8 mouse cellular contexts compared by ENCODE assay signal in genomic region chr16:49854931-49855835, GRCm38 (mm10). TPM values are rescaled to one million over a fixed set of nuclear protein-coding genes. Genes with fewer than 3 reads are reported as not detected.
DNase-seq lines count a peak whose midpoint lies in the region; ATAC-seq lines count a peak whose summit lies in the region.

No protein-coding gene starts in this region.

- intact Hi-C loops in gastrocnemius, postnatal 14 days (cut with DNase I; ENCODE audit: low total_unique reads), result loop anchor here (10.0 kb wide), 1 partner anchor 350 kb away; no protein-coding TSS in a partner anchor
- intact Hi-C loops in left cerebral cortex, postnatal 10 days (cut with DNase I), result loop anchor here (5.0 to 10.0 kb wide), 4 partner anchors 37 to 390 kb away; no protein-coding TSS in a partner anchor

- peak; percentile 62 for ATAC-seq in activated CD4-positive, CD25-positive, alpha-beta regulatory T cell, adult 4 months
- ATAC-seq in inflammation-experienced regulatory T-cells, adult 6 months, result peak; percentile 60
- peak; percentile 60 for ATAC-seq in megakaryocyte-erythroid progenitor cell, adult 5-6 weeks (replicated peaks; ENCODE audit: low FRiP score, low TSS enrichment, poor library complexity, severe bottlenecking)

- peak; percentile 91 for DNase-seq in embryo, embryonic 10.5 days (ENCODE audit: low spot score)
- DNase-seq in gastrocnemius, postnatal 14 days, result peak; percentile 95
- peak; percentile 86 to 94 for DNase-seq in left cerebral cortex, postnatal 10 days (ENCODE audit: extremely low spot score in 1 of 2, low spot score in 2 of 2)
- peak; percentile 92 for DNase-seq in right cerebral cortex, postnatal 25 days
- peak; percentile 91 for DNase-seq in urinary bladder, postnatal 4 days (ENCODE audit: low spot score in 2 of 2)

RNA-seq across cellular contexts. Expression of gene Cd47, which starts 54.9 kb away (rescaled TPM):
- polyA plus RNA-seq in activated CD4-positive, CD25-positive, alpha-beta regulatory T cell, adult 4 months (2017; shearing (Covaris generic)), result 100 to 1,000 TPM; 296 to 343 TPM
- total RNA-seq in gastrocnemius, postnatal 14 days (2021), result 10 to 100 TPM; 34.8 to 37.3 TPM
- 100 to 1,000 TPM; 201 to 329 (median 236) TPM for polyA plus RNA-seq in inflammation-experienced regulatory T-cells, adult 6 months (2017; shearing (Covaris generic))
- 100 to 1,000 TPM; 294 to 300 TPM for total RNA-seq in left cerebral cortex, postnatal 10 days (2021)
- total RNA-seq in megakaryocyte-erythroid progenitor cell, adult 5-6 weeks (2014; fragmentation: Nextera tagmentation), result 237 and 252 TPM in 2 replicates
- total RNA-seq in megakaryocyte-erythroid progenitor cell, adult 5-6 weeks (2017), result 166 and 180 TPM in 2 replicates

Comparison
In these comparisons a context has a peak if more than half of its experiments do, and no peak if none do; other contexts are left out.
1. Peak in every context shown above with its lines: DNase-seq and ATAC-seq.
2. RNA of gene Cd47, which starts 54.9 kb away (total RNA-seq): 294 to 300 TPM in left cerebral cortex, postnatal 10 days and 166 to 252 TPM in megakaryocyte-erythroid progenitor cell, adult 5-6 weeks; 34.8 to 37.3 TPM in gastrocnemius, postnatal 14 days; every median in the first group is over 4 times any median in the second.